Mouse (Mus musculus): Measurements from ENCODE around the gene Rnf2.
"Not testable (repeated sequence)": the region's sequence is repeated elsewhere in the genome, so short reads cannot be mapped to it uniquely, and the experiment has no call there.

The Rnf2 gene

GRCm38 (mm10) chr1:151483568-151483967, 17.2 kb downstream of the Rnf2 start:
- DNase-seq: no peak

GRCm38 (mm10) chr1:151482497-151482896, 18.3 kb downstream of the Rnf2 start:
- DNase-seq: no peak

GRCm38 (mm10) chr1:151472386-151472785, 28.4 kb downstream of the Rnf2 start:
- DNase-seq: not testable (repeated sequence)

GRCm38 (mm10) chr1:151471429-151471828, 29.3 kb downstream of the Rnf2 start:
- DNase-seq: peak; percentile 17

- no peak for DNase-seq
These were observed 34.2 kb downstream of the Rnf2 start for GRCm38 (mm10) chr1:151466571-151466970.

GRCm38 (mm10) chr1:151464914-151465313, 35.8 kb downstream of the Rnf2 start:
- DNase-seq: no peak

- DNase-seq: peak; percentile 35
These were observed 39.5 kb downstream of the Rnf2 start for GRCm38 (mm10) chr1:151461265-151461664.

GRCm38 (mm10) chr1:151457087-151457486, 43.7 kb downstream of the Rnf2 start:
- DNase-seq: no peak

GRCm38 (mm10) chr1:151451946-151452345, 48.8 kb downstream of the Rnf2 start:
- no peak for DNase-seq

GRCm38 (mm10) chr1:151450851-151451250, 49.9 kb downstream of the Rnf2 start:
- DNase-seq: no peak

- no peak for DNase-seq
These were observed 50.9 kb downstream of the Rnf2 start for GRCm38 (mm10) chr1:151449866-151450265.

- no peak for DNase-seq
These were observed 65.3 kb downstream of the Rnf2 start for GRCm38 (mm10) chr1:151435431-151435830.

- no peak for DNase-seq
These were observed 71.4 kb downstream of the Rnf2 start for GRCm38 (mm10) chr1:151429316-151429715.

GRCm38 (mm10) chr1:151428263-151429221, 72.2 kb downstream of the Rnf2 start, which contains the start of the genes Swt1 and Trmt1l:
Gene Swt1, minus strand, starts transcription at chr1:151428455.
Gene Trmt1l, plus strand, starts transcription at chr1:151428542.
- DNase-seq: peak; percentile 100

- no peak for DNase-seq
These were observed 72.9 kb downstream of the Rnf2 start for GRCm38 (mm10) chr1:151427888-151428262.

GRCm38 (mm10) chr1:151426947-151427600, 73.7 kb downstream of the Rnf2 start:
- no peak for DNase-seq

GRCm38 (mm10) chr1:151422178-151422577, 78.6 kb downstream of the Rnf2 start:
- DNase-seq: no peak

GRCm38 (mm10) chr1:151409827-151410226, 90.9 kb downstream of the Rnf2 start:
- DNase-seq: no peak
